Mouse (Mus musculus): ENCODE data around the gene Ddost. TPM values are rescaled to one million over a fixed set of nuclear protein-coding genes. Genes with fewer than 3 reads are reported as not detected.

The Ddost gene
- polyA plus RNA-seq, 1 experiment: 173 TPM

DNA sequence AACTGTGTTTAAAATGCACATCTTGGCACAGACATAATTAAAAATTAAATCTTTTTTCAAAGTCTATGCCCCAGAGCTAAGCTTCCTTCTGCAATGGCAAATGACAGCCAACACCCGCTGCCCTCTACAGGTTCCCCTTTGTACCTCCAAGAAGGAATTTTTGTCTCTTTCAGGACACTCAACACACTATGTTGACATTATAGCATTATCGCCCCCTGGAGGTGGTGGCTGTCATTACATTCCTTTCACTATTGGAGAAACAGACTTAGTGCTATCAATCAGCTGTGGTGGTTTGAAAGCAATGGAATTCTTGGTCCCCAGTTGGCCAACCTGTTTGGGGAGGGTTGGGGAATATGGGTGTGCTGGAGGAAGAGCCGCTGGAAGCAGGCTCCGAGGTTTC, 35.4 kb downstream of the Ddost start:
- Histone ChIP-seq H3K27ac (ENCODE audit: control insufficient read depth, insufficient read depth, low read length) (no peak overlapping the region), H3K36me3 (ENCODE audit: control insufficient read depth, insufficient read depth, low read length) (no peaks in the 10 kb centered on the region), H3K4me3 (ENCODE audit: control insufficient read depth, insufficient read depth, low read length) (no peak overlapping the region), H3K4me1 (replicated peaks; ENCODE audit: control insufficient read depth, insufficient read depth, low read length) (no peaks in the 10 kb centered on the region), H3K27me3 (ENCODE audit: control insufficient read depth, insufficient read depth, low read length) (no peaks in the 10 kb centered on the region; the same call in 1 of the 2 replicates)
- DNase-seq: peak; percentile 42
- WGBS: 40% methylated on average over 4 of the region's 4 CpGs
- no peak for TF ChIP-seq CTCF (IDR thresholded peaks at IDR 0.05; ENCODE audit: borderline replicate concordance, control insufficient read depth, extremely low read depth, insufficient read depth, low read length, poor library complexity)
- no peak for TF ChIP-seq POLR2A (IDR thresholded peaks at IDR 0.05; ENCODE audit: control insufficient read depth, extremely low read depth, insufficient read depth, low read length, poor library complexity)

DNA sequence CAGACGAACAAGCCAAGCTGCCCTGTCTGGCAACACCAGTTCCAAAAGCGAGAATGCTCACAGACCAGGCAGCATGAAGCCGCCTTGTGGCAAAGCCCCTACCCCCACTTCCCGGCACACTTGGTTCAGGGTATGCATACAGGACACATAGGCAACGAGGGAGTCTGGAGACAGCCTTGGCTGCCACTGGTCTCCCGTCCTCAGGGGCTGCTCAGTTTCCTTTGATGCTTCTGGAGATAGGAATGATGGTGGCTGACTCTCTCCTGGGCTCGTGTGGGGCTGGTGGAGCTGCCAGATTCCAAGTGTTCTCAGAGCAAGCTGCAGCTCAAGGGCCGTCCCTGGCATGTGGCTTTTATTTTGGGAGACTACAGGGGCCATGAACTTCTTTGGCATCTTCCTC, 36.9 kb downstream of the Ddost start:
- H3K4me1 ChIP-seq (replicated peaks; ENCODE audit: control insufficient read depth, insufficient read depth, low read length): no peaks in the 10 kb centered on the region
- TF ChIP-seq CTCF (IDR thresholded peaks at IDR 0.05; ENCODE audit: borderline replicate concordance, control insufficient read depth, extremely low read depth, insufficient read depth, low read length, poor library complexity) (no peak), POLR2A (IDR thresholded peaks at IDR 0.05; ENCODE audit: control insufficient read depth, extremely low read depth, insufficient read depth, low read length, poor library complexity) (no peak)
- no peak for DNase-seq
- H3K4me3 ChIP-seq (ENCODE audit: control insufficient read depth, insufficient read depth, low read length): no peak overlapping the region
- 93% methylated on average over 8 of the region's 8 CpGs for WGBS
- no peak overlapping the region for H3K27ac ChIP-seq (ENCODE audit: control insufficient read depth, insufficient read depth, low read length)
- H3K36me3 ChIP-seq (ENCODE audit: control insufficient read depth, insufficient read depth, low read length): no peaks in the 10 kb centered on the region
- no peaks in the 10 kb centered on the region; the same call in 1 of the 2 replicates for H3K27me3 ChIP-seq (ENCODE audit: control insufficient read depth, insufficient read depth, low read length)

DNA sequence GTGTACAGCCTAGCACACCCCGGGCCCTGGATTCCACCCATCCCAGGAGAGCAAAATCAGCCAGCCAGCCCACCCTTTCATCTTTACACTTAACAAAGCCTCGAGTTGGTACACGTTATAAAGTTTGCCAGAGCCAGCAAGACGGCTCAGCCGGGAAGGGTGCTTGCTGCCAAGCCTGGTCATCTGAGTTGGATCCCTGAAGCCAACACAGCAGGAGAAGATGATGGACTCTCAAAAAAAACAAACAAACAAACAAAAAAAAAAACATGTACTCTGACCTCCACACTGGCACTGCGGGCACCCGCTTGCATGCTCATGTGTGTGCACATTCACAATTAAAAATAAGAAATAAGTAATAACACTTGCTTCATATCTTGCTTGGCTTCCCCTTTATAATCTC, 37.5 kb downstream of the Ddost start:
- no peaks in the 10 kb centered on the region for H3K36me3 ChIP-seq (ENCODE audit: control insufficient read depth, insufficient read depth, low read length)
- WGBS: 89% methylated on average over 7 of the region's 7 CpGs
- H3K27me3 ChIP-seq (ENCODE audit: control insufficient read depth, insufficient read depth, low read length): no peaks in the 10 kb centered on the region; the same call in 1 of the 2 replicates
- DNase-seq: no peak
- no peak overlapping the region for H3K27ac ChIP-seq (ENCODE audit: control insufficient read depth, insufficient read depth, low read length)
- no peaks in the 10 kb centered on the region for H3K4me1 ChIP-seq (replicated peaks; ENCODE audit: control insufficient read depth, insufficient read depth, low read length)
- TF ChIP-seq POLR2A (IDR thresholded peaks at IDR 0.05; ENCODE audit: control insufficient read depth, extremely low read depth, insufficient read depth, low read length, poor library complexity) (no peak), CTCF (IDR thresholded peaks at IDR 0.05; ENCODE audit: borderline replicate concordance, control insufficient read depth, extremely low read depth, insufficient read depth, low read length, poor library complexity) (no peak)
- no peak overlapping the region for H3K4me3 ChIP-seq (ENCODE audit: control insufficient read depth, insufficient read depth, low read length)

DNA sequence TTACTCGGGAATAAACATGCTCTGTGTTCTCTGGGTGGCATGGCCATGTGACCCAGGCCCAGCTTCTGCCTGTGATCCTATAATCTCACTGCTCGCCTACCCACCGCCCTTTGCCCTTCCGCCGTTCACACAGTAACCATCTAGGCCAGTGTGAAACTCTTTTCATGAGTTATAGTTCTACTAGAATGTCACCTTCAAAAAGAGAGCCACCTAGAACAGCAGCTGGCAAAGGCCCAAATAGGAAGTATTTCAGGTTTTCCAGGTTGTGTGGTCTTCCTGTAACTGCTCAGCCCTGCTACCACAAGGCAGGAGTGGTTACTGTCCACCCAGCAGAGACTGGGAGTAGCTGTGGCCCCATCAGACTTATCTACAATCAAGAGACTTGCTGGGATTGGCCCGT, 38.2 kb downstream of the Ddost start:
- Histone ChIP-seq H3K4me1 (replicated peaks; ENCODE audit: control insufficient read depth, insufficient read depth, low read length) (no peaks in the 10 kb centered on the region), H3K36me3 (ENCODE audit: control insufficient read depth, insufficient read depth, low read length) (no peaks in the 10 kb centered on the region), H3K4me3 (ENCODE audit: control insufficient read depth, insufficient read depth, low read length) (no peak overlapping the region), H3K27ac (ENCODE audit: control insufficient read depth, insufficient read depth, low read length) (no peak overlapping the region), H3K27me3 (ENCODE audit: control insufficient read depth, insufficient read depth, low read length) (no peaks in the 10 kb centered on the region; the same call in 1 of the 2 replicates)
- DNase-seq: no peak
- TF ChIP-seq CTCF (IDR thresholded peaks at IDR 0.05; ENCODE audit: borderline replicate concordance, control insufficient read depth, extremely low read depth, insufficient read depth, low read length, poor library complexity) (no peak), POLR2A (IDR thresholded peaks at IDR 0.05; ENCODE audit: control insufficient read depth, extremely low read depth, insufficient read depth, low read length, poor library complexity) (no peak)
- 73% methylated on average over 6 of the region's 6 CpGs for WGBS

DNA sequence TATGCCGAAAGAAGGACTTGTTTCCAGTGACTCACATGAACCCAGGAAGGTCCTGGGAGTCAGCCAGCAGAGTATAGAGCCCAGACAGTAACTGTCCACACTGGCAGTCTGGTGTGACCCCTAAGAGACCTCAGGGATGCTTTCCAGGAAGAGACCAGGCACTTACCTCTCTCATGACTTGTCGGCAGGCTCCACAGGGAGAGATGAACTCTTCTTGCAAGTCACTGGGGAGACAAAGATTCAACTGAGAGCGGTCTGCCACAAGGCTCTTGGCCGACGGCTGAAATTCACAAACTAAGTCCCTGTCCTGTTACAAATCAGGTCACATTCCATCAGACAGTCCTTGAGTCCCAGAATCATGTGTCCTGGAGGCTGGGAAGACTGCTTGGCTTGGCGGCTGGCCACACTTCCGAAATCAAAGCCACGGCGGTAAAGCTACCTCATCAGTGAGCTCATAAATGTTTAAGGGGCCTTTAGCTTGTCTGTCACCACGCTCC, 38.9 kb downstream of the Ddost start:
- Histone ChIP-seq H3K27me3 (ENCODE audit: control insufficient read depth, insufficient read depth, low read length) (no peaks in the 10 kb centered on the region; the same call in 1 of the 2 replicates), H3K36me3 (ENCODE audit: control insufficient read depth, insufficient read depth, low read length) (no peaks in the 10 kb centered on the region), H3K4me1 (replicated peaks; ENCODE audit: control insufficient read depth, insufficient read depth, low read length) (no peaks in the 10 kb centered on the region), H3K27ac (ENCODE audit: control insufficient read depth, insufficient read depth, low read length) (no peak overlapping the region), H3K4me3 (ENCODE audit: control insufficient read depth, insufficient read depth, low read length) (no peak overlapping the region)
- DNase-seq: no peak
- TF ChIP-seq POLR2A (IDR thresholded peaks at IDR 0.05; ENCODE audit: control insufficient read depth, extremely low read depth, insufficient read depth, low read length, poor library complexity) (no peak), CTCF (IDR thresholded peaks at IDR 0.05; ENCODE audit: borderline replicate concordance, control insufficient read depth, extremely low read depth, insufficient read depth, low read length, poor library complexity) (no peak)
- 85% methylated on average over 10 of the region's 10 CpGs for WGBS

DNA sequence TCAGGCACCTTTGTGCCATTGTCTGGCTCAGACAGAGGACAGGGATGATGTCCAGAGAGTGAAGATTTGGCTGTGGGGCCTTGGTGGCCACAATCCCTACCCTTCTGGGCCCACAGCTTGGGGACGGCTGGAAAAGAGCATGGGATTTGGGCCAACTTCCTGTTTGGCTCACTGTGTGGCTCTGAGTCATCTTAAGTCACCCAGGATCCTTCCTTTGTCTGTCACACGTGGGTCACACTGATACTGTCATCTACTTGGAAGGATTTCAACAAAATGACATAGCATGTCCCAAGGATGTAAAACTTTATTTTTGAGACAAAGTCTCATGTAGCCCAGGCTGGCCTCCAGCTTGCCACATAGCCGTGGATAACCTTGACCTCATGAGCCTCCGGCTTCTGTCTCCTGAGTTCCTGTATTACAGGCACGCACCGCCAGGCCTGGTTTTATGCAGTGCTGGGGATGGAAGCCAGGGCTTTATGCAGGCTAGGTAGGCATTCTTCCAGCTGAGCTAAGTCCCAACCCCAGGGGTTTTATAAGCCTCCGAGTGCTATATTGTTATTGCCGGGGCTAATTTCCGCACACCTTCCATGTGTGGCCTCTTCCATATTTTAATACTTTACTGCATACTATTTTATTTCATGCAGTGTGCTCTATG, 40.5 kb downstream of the Ddost start:
- no peaks in the 10 kb centered on the region; the same call in 1 of the 2 replicates for H3K27me3 ChIP-seq (ENCODE audit: control insufficient read depth, insufficient read depth, low read length)
- no peak for DNase-seq
- H3K27ac ChIP-seq (ENCODE audit: control insufficient read depth, insufficient read depth, low read length): no peak overlapping the region
- H3K4me1 ChIP-seq (replicated peaks; ENCODE audit: control insufficient read depth, insufficient read depth, low read length): no peaks in the 10 kb centered on the region
- no peaks in the 10 kb centered on the region for H3K36me3 ChIP-seq (ENCODE audit: control insufficient read depth, insufficient read depth, low read length)
- no peak for TF ChIP-seq CTCF (IDR thresholded peaks at IDR 0.05; ENCODE audit: borderline replicate concordance, control insufficient read depth, extremely low read depth, insufficient read depth, low read length, poor library complexity)
- no peak for TF ChIP-seq POLR2A (IDR thresholded peaks at IDR 0.05; ENCODE audit: control insufficient read depth, extremely low read depth, insufficient read depth, low read length, poor library complexity)
- no peak overlapping the region for H3K4me3 ChIP-seq (ENCODE audit: control insufficient read depth, insufficient read depth, low read length)
- 74% methylated on average over 9 of the region's 9 CpGs for WGBS

Measured in thymus, adult 2 months (tissue).